In the genomic region with DNA sequence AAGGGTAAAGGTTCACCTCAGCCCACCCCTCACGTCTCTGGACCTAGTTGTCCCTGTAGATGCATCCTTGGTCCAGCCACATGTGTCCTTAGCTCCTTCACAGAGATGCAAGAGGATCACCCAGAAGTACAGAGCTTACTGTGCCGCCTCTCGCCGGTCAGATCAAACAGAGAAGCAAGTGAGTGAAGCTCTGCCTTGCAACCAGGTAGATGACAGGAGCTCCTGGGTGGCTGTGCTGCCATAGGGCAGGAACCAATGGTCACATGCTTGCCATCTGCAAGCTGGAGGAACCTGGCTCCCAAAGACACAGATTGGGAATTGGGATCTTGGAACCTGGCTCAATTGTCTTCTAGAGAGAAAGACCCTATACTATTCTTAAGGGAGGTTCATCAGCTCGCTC, we compare ENCODE assay signal across 15 mouse cellular contexts. TPM values are rescaled to one million over a fixed set of nuclear protein-coding genes. Genes with fewer than 3 reads are reported as not detected.
A peak's percentile ranks its signal among the peaks of the same experiment; 100 is the strongest.
DNase-seq lines count a peak whose midpoint lies in the region; ATAC-seq and TF ChIP-seq lines count a peak whose summit lies in the region.
"Had no signal": no experiment of that assay in that cellular context is flagged by ENCODE, and none has a peak within 500 bp of the region (broad histone marks: within the 10 kb centered on the region; RNA-seq: fewer than 3 reads in every experiment).

No protein-coding gene starts in this region.

- TF ChIP-seq CTCF in cortical plate, adult 2 months (IDR thresholded peaks at IDR 0.05; ENCODE audit: extremely low read depth, insufficient read depth, low read length), result no peak
- TF ChIP-seq CTCF in midbrain, postnatal 0 days (IDR thresholded peaks at IDR 0.05), result no peak

- no peak overlapping the region for H3K9ac ChIP-seq in forebrain, embryonic 15.5 days (replicated peaks)
- H3K9ac ChIP-seq in forebrain, embryonic 11.5 days (ENCODE audit: low read length), result no peak overlapping the region
- H3K9ac ChIP-seq in midbrain, postnatal 0 days (replicated peaks; ENCODE audit: low read length, poor library complexity, severe bottlenecking), result no peak overlapping the region
- H3K9ac ChIP-seq: limb, embryonic 12.5 days; liver, embryonic 14.5 days had no signal

- H3K27me3 ChIP-seq in forebrain, embryonic 15.5 days, result no peaks in the 10 kb centered on the region
- H3K27me3 ChIP-seq in forebrain, embryonic 11.5 days (ENCODE audit: control insufficient read depth, insufficient read depth, low read length), result no peaks in the 10 kb centered on the region
- H3K27me3 ChIP-seq in midbrain, postnatal 0 days (ENCODE audit: insufficient read depth, low read length), result no peaks in the 10 kb centered on the region
- H3K27me3 ChIP-seq: megakaryocyte, embryonic 14.5 days had no signal

- H3K36me3 ChIP-seq in forebrain, embryonic 15.5 days, result no peaks in the 10 kb centered on the region
- no peaks in the 10 kb centered on the region for H3K36me3 ChIP-seq in forebrain, embryonic 11.5 days (ENCODE audit: control insufficient read depth, insufficient read depth, low read length)
- H3K36me3 ChIP-seq in midbrain, postnatal 0 days (ENCODE audit: insufficient read depth, low read length), result no peaks in the 10 kb centered on the region
- H3K36me3 ChIP-seq: heart, embryonic 13.5 days; limb, embryonic 12.5 days had no signal

- peaks cover 25% of the 10 kb centered on the region for H3K4me1 ChIP-seq in forebrain, embryonic 15.5 days
- no peaks in the 10 kb centered on the region; the same call in 1 of the 2 replicates for H3K4me1 ChIP-seq in forebrain, embryonic 11.5 days (replicated peaks; ENCODE audit: control insufficient read depth, insufficient read depth, low read length)
- H3K4me1 ChIP-seq in cortical plate, adult 2 months (ENCODE audit: control insufficient read depth, insufficient read depth, low read length), result peaks cover 3% of the 10 kb centered on the region; the same call in 1 of the 2 replicates
- peaks cover 13% of the 10 kb centered on the region; the same call in 1 of the 2 replicates for H3K4me1 ChIP-seq in midbrain, postnatal 0 days (ENCODE audit: insufficient read depth, low read length)

- no peak overlapping the region for H3K27ac ChIP-seq in forebrain, embryonic 15.5 days (replicated peaks)
- no peak overlapping the region for H3K27ac ChIP-seq in forebrain, embryonic 11.5 days (ENCODE audit: low read depth, low read length)
- H3K27ac ChIP-seq in cortical plate, adult 2 months (ENCODE audit: insufficient read depth, low read length), result no peak overlapping the region
- H3K27ac ChIP-seq in midbrain, postnatal 0 days (ENCODE audit: low read depth, low read length), result no peak overlapping the region
- H3K27ac ChIP-seq: heart, embryonic 13.5 days; limb, embryonic 12.5 days; liver, embryonic 14.5 days had no signal

- no peak for DNase-seq in forebrain, embryonic 11.5 days (ENCODE audit: low spot score)
- peak; percentile 80 to 87 for DNase-seq in cerebellum, adult 18-20 months
- DNase-seq in midbrain, postnatal 0 days (ENCODE audit: low spot score), result no peak
- DNase-seq in adrenal gland, adult 18-20 months (ENCODE audit: low spot score in 2 of 2), result no peak
- DNase-seq in layer of hippocampus, adult 8-10 months (ENCODE audit: low spot score in 2 of 2), result no peak
- no peak for DNase-seq in embryo, embryonic 11 days
- DNase-seq: kidney, adult 9 months; thymus, adult 18-20 months had no signal

- H3K4me2 ChIP-seq in forebrain, embryonic 15.5 days (replicated peaks), result peak overlapping the region; percentile 84
- H3K4me2 ChIP-seq in forebrain, embryonic 11.5 days (ENCODE audit: low read depth, low read length, severe bottlenecking), result no peak overlapping the region
- peak overlapping the region; percentile 76 for H3K4me2 ChIP-seq in midbrain, postnatal 0 days (ENCODE audit: low read depth, low read length, poor library complexity, severe bottlenecking)

- 93% methylated on average over 5 of the region's 5 CpGs for WGBS in forebrain, embryonic 15.5 days
- WGBS in forebrain, embryonic 11.5 days, result 86% methylated on average over 5 of the region's 5 CpGs
- 89% methylated on average over 5 of the region's 5 CpGs for WGBS in midbrain, postnatal 0 days

- ATAC-seq in forebrain, embryonic 15.5 days (replicated peaks), result no peak
- no peak for ATAC-seq in forebrain, embryonic 11.5 days (replicated peaks; ENCODE audit: low FRiP score)
- no peak for ATAC-seq in midbrain, postnatal 0 days (ENCODE audit: low FRiP score)
- ATAC-seq: lung, postnatal 0 days had no signal

- H3K9me3 ChIP-seq in forebrain, embryonic 15.5 days, result no peaks in the 10 kb centered on the region
- no peaks in the 10 kb centered on the region for H3K9me3 ChIP-seq in forebrain, embryonic 11.5 days (ENCODE audit: control insufficient read depth, low read length)
- H3K9me3 ChIP-seq in midbrain, postnatal 0 days (ENCODE audit: low read length), result no peaks in the 10 kb centered on the region
- H3K9me3 ChIP-seq: heart, embryonic 13.5 days; limb, embryonic 12.5 days; megakaryocyte, embryonic 14.5 days had no signal

- H3K4me3 ChIP-seq in forebrain, embryonic 15.5 days, result 0 out of 2 replicates have a peak overlapping the region, but pooled peaks have one; percentile 100
- no peak overlapping the region for H3K4me3 ChIP-seq in forebrain, embryonic 11.5 days (ENCODE audit: low read depth, low read length)
- peak overlapping the region; percentile 78; the same call in 1 of the 2 replicates for H3K4me3 ChIP-seq in cortical plate, adult 2 months (ENCODE audit: insufficient read depth, low read length)
- H3K4me3 ChIP-seq in midbrain, postnatal 0 days (ENCODE audit: low read depth, low read length), result peak overlapping the region; percentile 98

- no peak for TF ChIP-seq POLR2A in cortical plate, adult 2 months (IDR thresholded peaks at IDR 0.05; ENCODE audit: extremely low read depth, insufficient read depth, low read length)

RNA-seq across cellular contexts. Expression of a gene that starts 2.0 kb away (rescaled TPM):
- 55.1 and 58.6 TPM in 2 replicates for polyA plus RNA-seq in forebrain, embryonic 15.5 days (2015; fragmentation: Nextera tagmentation; extraction: Ambion mirVana)
- 7.3 and 7.9 TPM in 2 replicates for polyA plus RNA-seq in forebrain, embryonic 11.5 days (2014; fragmentation: Nextera tagmentation; extraction: Ambion mirVana)
- polyA plus RNA-seq in cortical plate, adult 2 months (2012; rRNA removed), result 20.9 and 21.5 TPM in 2 replicates
- total RNA-seq in midbrain, postnatal 0 days (2014; rRNA removed), result 214 and 215 TPM in 2 replicates
- 63.2 and 65.9 TPM in 2 replicates for polyA plus RNA-seq in midbrain, postnatal 0 days (2015; fragmentation: Nextera tagmentation; extraction: Ambion mirVana)
- 10 to 100 TPM in 1 of 2 experiments, 1 to 10 TPM in 1; 6.2 to 10.3 TPM for total RNA-seq in adrenal gland, adult 18-20 months (2021)
- total RNA-seq in layer of hippocampus, adult 8-10 months (2022), result 10 to 100 TPM; 26.8 to 32.8 (median 29.8) TPM

RNA-seq across cellular contexts. Expression of a gene that starts 23.5 kb away (rescaled TPM):
- 1.6 and 1.7 TPM in 2 replicates for polyA plus RNA-seq in forebrain, embryonic 15.5 days (2015; fragmentation: Nextera tagmentation; extraction: Ambion mirVana)
- polyA plus RNA-seq in forebrain, embryonic 11.5 days (2014; fragmentation: Nextera tagmentation; extraction: Ambion mirVana), result 6.9 and 8.4 TPM in 2 replicates
- 19.5 and 22.3 TPM in 2 replicates for polyA plus RNA-seq in cortical plate, adult 2 months (2012; rRNA removed)
- 5.4 and 6.1 TPM in 2 replicates for total RNA-seq in midbrain, postnatal 0 days (2014; rRNA removed)
- polyA plus RNA-seq in midbrain, postnatal 0 days (2015; fragmentation: Nextera tagmentation; extraction: Ambion mirVana), result 1.00 and 1.1 TPM in 2 replicates
- 1 to 10 TPM; 1.9 to 3.6 TPM for total RNA-seq in adrenal gland, adult 18-20 months (2021)
- 10 to 100 TPM; 18.4 to 19.5 (median 18.9) TPM for total RNA-seq in layer of hippocampus, adult 8-10 months (2022)

Comparison
In these comparisons a context has a peak if more than half of its experiments do, and no peak if none do; other contexts are left out.
1. DNase-seq: peak in cerebellum, adult 18-20 months (2 of 2); none in forebrain, embryonic 11.5 days (single experiment), midbrain, postnatal 0 days (single experiment), adrenal gland, adult 18-20 months (0 of 2), layer of hippocampus, adult 8-10 months (0 of 2) and embryo, embryonic 11 days (single experiment).